Mouse (Mus musculus) liver, postnatal 0 days (tissue): Measurements from ENCODE around the gene March8.

Experiments
- CTCF ChIP-seq: sonication (generic); IDR thresholded peaks from 2 replicates; pipeline ENCODE4 v1.5.1; 2016; ENCODE audit warnings: antibody characterized with exemption, low read depth
- EP300 ChIP-seq: IDR thresholded peaks from 2 replicates; pipeline ENCODE4 v1.6.1; 2016; ENCODE audit warnings: antibody characterized with exemption, low read depth, mild to moderate bottlenecking

DNA sequence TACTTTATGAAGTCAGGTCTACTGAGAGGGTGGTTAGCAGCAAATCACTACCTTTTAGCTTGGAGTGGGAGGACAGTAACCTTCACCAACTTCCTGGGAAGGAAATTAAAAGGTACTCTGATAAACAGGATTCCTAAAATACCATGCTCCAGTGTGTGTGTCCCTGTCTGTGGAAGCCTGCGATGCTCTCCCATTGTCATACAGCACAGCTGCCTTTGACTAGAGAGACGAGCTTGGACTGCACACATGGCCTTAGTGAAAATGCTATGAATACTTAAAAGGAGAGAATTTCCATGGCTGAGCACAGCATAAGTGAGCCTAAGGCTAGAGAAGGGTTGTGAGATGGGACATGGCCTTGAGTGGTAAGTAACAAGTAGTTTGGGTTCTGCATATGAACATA, 60.3 kb downstream of the March8 start:
- TF ChIP-seq CTCF (no peak), EP300 (no peak)
